Mouse (Mus musculus): ENCODE data around the gene Trim23.
"Not testable (repeated sequence)": the region's sequence is repeated elsewhere in the genome, so short reads cannot be mapped to it uniquely, and the experiment has no call there.

Gene Trim23

GRCm38 (mm10) chr13:104178650-104179121 lies at the start of gene Trim23:
Trim23 (plus strand) TSS chr13:104178797.
- DNase-seq (ENCODE audit: low spot score), result peak; percentile 97

- no peak for DNase-seq (ENCODE audit: low spot score)
Measured at GRCm38 (mm10) chr13:104132561-104132960, 46.0 kb upstream of the Trim23 start.

DNA sequence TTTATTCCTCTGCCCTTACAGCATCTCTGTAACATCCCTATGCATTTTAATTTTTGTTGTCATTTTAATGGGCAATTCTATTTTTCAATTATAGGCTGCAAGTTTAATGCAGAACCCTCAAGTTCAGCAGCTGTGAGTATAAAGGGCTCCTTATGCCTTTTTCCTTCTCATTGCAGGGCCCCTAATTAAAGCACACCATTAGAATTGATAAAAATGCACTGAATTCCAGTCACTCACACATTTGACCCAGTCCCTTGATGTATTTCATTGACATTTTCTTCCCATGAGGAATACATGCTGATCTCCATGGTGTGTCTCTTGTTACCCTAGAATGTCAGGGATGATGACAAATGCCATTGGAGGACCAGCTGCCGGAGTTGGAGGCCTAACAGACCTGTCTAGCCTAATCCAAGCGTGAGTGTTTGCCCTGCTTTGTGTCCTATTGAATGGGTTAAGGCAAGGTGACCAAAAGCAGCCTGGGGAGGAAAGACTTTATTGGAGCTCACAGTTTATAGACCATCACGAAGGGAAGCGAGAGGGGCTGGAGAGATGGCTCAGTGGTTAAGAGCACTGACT lies 44.0 kb upstream of the Trim23 start:
- no peak for DNase-seq (ENCODE audit: low spot score)

DNA sequence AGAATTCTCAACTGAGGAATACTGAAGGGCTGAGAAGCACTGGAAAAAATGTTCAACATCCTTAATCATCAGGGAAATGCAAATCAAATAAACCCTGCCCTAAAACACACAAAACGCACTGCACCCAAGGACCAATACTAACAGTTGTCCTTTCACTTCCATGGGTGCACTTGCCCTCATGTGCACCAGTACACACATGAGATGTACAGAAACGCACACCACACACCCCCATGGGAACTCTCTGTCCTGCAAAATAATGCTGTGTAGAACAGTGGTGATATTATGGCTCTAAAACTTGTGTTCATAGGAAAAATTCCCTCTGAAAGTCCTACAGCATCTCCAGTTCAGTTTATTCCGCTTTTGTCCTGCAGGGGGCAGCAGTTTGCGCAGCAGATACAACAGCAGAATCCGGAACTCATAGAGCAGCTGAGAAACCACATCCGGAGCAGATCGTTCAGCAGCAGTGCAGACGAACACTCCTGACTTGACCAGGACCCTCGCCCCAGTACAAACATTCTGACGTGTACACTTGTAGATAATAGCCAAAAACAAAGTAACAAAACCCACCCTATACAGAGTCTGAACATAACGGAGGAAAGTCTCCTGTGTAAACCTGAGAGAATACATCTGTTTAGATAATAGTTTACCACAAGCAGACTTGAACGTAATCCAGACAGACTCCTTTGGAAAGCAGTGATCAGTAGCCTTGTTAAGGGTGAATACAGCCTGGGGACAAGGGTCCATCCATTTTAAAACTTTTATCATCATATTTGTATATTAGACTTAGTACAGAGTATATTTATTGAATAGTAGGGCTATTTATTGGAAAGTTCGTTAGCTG lies 39.0 kb upstream of the Trim23 start:
- DNase-seq (ENCODE audit: low spot score), result peak; percentile 84

DNA sequence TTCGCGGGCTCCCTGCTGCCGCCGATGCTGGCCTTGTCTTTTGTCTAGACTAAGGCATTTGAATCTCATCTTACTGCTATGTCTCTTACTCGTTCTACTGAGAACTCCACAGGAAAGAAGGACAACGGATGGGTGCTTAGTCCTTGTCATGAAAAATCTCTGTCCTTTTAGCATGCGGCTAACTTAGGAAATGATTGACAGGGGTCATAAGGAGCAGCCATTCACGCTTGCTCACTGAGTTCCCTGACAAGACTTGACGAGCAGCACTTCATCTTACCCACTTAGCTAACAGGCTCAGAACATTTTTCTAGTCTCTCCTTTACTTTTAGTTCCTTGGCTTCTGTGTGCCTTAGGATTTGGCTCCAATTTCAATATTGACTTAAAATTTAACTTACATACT lies 33.7 kb upstream of the Trim23 start:
- DNase-seq (ENCODE audit: low spot score), result no peak

- no peak for DNase-seq (ENCODE audit: low spot score)
Measured at GRCm38 (mm10) chr13:104145646-104146045, 33.0 kb upstream of the Trim23 start.

DNA sequence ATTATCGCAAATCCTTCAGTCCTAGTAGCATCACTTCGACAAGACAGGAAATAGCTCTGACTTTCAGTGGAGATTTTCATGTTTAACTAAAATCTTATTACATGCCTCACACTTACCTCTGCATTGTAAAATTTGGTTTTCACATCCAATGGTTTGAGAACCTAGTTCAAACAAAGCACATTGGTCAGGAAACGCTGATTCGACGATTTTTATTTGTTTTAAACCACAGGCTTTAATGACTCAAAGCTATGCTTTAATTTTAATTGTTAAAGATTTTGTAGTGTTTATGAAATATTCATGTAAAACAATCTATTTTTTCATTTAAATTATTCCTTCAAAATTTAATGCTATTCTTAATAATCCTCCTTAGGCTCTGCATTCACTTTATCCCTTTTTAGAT lies 24.4 kb upstream of the Trim23 start:
- no peak for DNase-seq (ENCODE audit: low spot score)

GRCm38 (mm10) chr13:104155106-104155505 lies 23.5 kb upstream of the Trim23 start:
- DNase-seq (ENCODE audit: low spot score), result no peak

GRCm38 (mm10) chr13:104155686-104156085 lies 22.9 kb upstream of the Trim23 start:
- DNase-seq (ENCODE audit: low spot score), result no peak

DNA sequence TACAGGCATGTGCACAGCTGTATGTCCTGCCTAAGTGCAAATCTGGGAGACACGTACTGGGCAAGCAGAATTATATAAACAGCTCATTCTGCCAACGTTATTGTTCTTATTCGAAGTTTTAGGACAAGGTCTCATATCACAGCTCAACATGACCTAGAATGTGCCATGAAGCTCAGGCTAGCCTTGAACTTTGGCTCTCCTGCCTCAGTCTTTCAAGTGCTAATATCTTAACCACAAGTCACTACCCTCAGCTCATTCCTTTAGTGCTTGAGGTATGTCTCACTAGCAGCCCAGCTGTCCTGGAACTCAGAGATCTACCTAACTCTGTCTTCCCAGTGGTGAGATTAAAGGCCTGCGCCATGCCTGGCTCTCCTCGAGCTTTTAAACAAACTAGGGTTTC lies 6.9 kb upstream of the Trim23 start:
- DNase-seq (ENCODE audit: low spot score), result no peak

GRCm38 (mm10) chr13:104172498-104172897 lies 6.1 kb upstream of the Trim23 start:
- DNase-seq (ENCODE audit: low spot score), result no peak

GRCm38 (mm10) chr13:104176874-104177273 lies 1.7 kb upstream of the Trim23 start:
- DNase-seq (ENCODE audit: low spot score), result no peak

DNA sequence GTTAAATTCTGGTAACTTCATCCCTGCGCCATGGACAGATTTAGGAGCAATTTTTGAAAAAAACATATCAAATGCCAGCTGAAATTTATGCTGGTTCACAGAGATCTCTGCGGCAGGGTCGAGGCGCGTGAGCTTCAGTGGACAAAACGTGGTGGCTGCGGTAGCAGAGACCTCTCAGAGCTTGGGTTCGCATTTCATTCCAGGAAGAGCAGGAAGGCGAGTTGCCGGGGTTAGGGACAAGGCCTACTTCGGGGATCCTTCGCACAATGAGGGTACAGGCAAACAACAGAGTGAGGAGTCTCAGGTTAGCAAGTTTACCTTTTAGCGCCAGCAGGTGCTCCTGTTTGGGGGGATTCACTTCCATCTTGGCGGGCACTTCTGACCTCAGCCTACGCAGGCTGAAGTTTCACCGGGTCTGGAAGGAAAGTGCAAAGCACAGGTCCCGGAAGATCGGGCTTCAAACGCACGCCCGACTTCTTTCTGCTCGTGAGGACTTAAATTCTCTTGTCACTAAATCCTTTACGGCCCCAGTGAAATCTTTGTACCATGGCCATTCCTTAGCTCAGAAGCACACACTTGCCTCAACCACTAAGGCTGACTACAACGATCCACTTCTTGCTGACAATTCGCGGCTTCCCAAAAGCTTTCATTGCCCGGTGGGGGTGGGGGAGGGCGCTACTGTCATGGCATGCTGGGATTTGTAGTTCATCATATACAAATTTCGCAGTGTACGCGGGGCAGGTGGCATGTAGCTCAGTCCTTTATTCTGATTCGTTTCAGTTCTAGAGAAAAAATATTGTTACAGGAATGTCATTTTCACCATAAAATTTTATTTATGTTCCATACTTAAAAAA lies 574 bp upstream of the Trim23 start, which contains the start of gene Trappc13:
Gene Trappc13 (minus strand): TSS at position 674 of the 854 bp plus-strand sequence.
- DNase-seq (ENCODE audit: low spot score), result no peak

DNA sequence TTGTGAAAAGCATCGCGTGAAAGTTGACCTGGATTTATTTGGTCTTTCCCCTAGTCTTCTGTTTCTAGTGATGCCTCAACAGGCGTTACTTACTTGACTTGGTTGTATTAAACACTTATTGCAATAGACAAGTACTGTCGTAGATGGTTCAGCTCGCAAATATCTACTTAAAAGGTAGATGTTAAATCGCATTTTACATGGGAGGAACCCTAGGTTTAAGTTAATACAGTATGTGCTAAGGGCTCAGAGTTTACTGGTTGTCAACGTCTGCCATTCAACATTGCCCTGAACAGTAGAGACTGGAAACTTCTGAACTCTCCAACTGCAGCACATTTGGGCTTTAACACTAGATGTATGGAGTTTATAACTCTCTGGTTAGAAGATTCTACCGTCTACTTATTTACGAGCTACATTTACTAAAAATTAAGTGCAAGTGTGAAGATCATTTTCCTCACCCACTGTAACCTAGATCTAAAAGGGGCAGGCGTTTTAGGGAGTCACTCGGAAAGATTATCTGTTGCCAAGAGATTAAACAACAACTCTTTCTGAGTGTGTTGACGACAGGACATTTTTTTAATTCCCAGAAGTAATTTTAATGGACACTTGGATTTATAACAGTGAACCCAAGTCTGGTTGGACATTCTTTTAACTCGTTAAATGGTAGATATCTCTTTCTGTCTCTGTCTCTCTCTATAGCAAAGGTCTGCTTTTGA lies 735 bp downstream of the Trim23 start:
- no peak for DNase-seq (ENCODE audit: low spot score)

DNA sequence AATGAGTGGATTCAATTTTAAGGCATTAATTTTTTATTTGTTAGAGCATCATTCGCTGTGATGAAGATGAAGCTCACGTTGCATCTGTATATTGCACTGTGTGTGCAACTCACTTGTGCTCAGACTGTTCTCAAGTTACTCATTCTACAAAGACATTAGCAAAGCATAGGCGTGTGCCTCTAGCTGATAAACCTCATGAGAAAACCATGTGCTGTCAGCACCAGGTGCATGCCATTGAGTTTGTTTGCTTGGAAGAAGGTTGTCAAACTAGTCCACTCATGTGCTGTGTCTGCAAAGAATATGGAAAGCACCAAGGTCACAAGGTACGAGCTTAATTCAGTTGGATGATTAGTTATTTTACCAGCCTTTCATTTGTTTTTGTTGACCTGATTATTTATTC lies 8.8 kb downstream of the Trim23 start:
- DNase-seq (ENCODE audit: low spot score), result no peak

DNA sequence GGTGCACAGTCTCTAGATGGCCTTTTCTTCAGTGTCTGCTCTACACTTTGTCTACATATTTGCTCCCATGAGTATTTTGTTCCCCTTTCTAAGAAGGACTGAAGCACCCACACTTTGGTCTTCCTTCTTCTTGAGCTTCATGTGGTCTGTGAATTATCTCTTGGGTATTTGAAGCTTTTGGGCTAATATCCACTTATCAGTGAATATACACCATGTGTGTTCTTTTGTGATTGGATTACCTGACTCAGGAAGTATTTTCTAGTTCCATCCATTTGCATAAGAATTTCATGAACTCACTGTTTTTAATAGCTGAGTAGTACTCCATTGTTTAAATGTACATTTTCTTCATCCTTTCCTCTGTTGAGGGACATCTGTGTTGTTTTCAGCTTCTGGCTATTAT lies 17.3 kb downstream of the Trim23 start:
- not testable (repeated sequence) for DNase-seq (ENCODE audit: low spot score)

DNA sequence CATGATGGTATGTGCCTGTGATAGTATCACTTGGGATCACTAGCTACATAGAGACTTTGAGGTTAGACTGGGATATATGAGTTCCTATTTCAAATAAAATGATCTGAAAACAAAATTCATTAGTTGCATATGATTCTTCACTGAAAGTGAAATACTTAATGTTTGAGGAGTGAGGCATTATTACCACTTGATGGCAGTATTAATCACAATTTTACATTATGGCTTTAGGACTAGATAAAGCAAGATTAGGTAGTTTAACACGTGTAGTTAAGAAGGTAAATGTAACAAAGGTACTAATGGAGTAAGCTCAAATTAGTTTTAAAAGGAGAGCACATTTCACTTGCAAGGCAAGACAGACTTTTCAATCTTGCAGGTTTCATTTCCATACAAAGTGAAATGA lies 25.7 kb downstream of the Trim23 start:
- no peak for DNase-seq (ENCODE audit: low spot score)

DNA sequence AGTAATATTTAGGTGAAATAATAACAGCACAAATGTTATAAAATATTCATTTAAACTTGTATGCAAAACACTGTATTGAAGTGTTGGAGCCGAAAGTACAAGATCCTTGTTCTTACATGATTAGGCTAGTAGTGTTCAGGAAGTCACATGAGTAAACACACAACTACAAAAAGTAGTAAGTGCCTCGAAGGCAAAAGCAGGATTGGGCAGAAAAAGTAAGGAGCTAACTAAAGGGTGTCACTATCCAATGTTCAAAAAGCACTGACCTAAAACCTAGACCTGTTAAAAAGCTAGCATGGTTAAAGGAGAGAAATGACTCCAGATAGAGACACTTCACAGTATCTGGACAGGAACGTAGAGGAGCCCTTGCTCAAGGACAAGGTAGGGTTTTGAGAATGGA lies 48.9 kb downstream of the Trim23 start:
- DNase-seq (ENCODE audit: low spot score), result no peak

DNA sequence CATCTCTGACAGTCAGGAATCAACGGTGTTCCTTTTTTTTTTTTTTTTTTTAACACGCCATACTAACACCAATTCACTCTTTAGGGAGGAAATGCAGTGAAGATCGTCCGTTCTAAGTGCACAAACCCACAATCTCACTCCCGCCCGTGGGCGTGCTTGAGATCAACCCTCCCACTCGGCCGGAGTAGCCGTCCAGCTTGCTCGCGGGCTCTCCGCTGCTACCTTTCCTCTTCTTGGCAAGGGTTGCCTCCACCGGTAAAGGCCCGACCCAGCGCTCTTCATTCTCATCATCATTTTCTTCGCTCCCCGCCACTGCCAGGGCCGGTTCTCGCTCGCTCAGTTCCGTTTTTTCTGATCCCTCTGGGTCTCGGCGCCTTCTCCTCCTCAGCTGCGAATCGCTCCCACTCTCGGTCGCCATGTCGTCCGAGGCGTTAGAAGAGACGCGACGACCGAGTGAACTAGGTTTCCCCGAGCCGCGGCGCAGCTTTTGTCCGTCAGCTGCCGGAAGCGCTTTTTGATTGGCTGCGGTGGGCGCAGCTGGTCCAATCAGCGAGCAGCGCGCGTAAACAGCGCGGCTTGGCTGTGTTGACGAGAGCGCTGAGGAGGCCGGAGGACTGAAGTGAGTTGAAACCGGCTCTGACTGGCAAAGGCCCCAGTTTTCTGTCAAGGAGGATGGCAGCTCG lies 49.9 kb downstream of the Trim23 start, which contains the start of the genes Cenpk and Ppwd1:
Gene Cenpk (plus strand): TSS at position 228 of the 683 bp plus-strand sequence.
Gene Ppwd1 (minus strand): TSS at position 460 of the 683 bp plus-strand sequence.
- DNase-seq (ENCODE audit: low spot score), result peak; percentile 97

GRCm38 (mm10) chr13:104229181-104229580 lies 50.6 kb downstream of the Trim23 start:
- no peak for DNase-seq (ENCODE audit: low spot score)
